Mouse (Mus musculus) liver, embryonic 15.5 days (tissue): ENCODE data around the gene Csnk1g2. TPM values are rescaled to one million over a fixed set of nuclear protein-coding genes. Genes with fewer than 3 reads are reported as not detected.
"Not testable (repeated sequence)": the region's sequence is repeated elsewhere in the genome, so short reads cannot be mapped to it uniquely, and the experiment has no call there.

Experiments used
- ATAC-seq: fragments of 200-750 bp; cut with Nextera tagmentation; 2 replicates; pipeline ENCODE4 v1.8.0; 2017; ENCODE audit warnings: moderate number of reproducible peaks, mild to moderate bottlenecking, moderate library complexity; ENCODE audit not compliant: insufficient read depth
- H3K27ac ChIP-seq: fragments of 300-500 bp; sonication (generic); replicated peaks from 2 replicates; pipeline ENCODE4 v1.5.1; 2015; ENCODE audit warnings: mild to moderate bottlenecking, inconsistent platforms
- H3K27me3 ChIP-seq: fragments of 300-500 bp; sonication (generic); 2 replicates; pipeline ENCODE4 v1.6.1; 2015; ENCODE audit warnings: mild to moderate bottlenecking, inconsistent platforms
- H3K36me3 ChIP-seq: fragments of 300-500 bp; sonication (generic); replicated peaks from 2 replicates; pipeline ENCODE4 v1.6.1; 2015; ENCODE audit warnings: moderate library complexity, mild to moderate bottlenecking, inconsistent platforms
- H3K4me1 ChIP-seq: fragments of 300-500 bp; sonication (generic); replicated peaks from 2 replicates; pipeline ENCODE4 v1.6.1; 2015; ENCODE audit warnings: inconsistent platforms
- H3K4me2 ChIP-seq: fragments of 300-500 bp; sonication (generic); 2 replicates; pipeline ENCODE4 v1.6.1; 2015; ENCODE audit warnings: moderate library complexity, mild to moderate bottlenecking, inconsistent platforms
- H3K4me3 ChIP-seq: fragments of 300-500 bp; sonication (generic); replicated peaks from 2 replicates; pipeline ENCODE4 v1.5.1; 2015; ENCODE audit warnings: mild to moderate bottlenecking, inconsistent platforms
- H3K9ac ChIP-seq: fragments of 300-500 bp; sonication (generic); 2 replicates; pipeline ENCODE4 v1.6.1; 2015; ENCODE audit warnings: moderate library complexity, mild to moderate bottlenecking, inconsistent platforms
- H3K9me3 ChIP-seq: fragments of 300-500 bp; sonication (generic); replicated peaks from 2 replicates; pipeline ENCODE4 v1.6.1; 2016; ENCODE audit warnings: inconsistent platforms
- WGBS: fragments of 180-500 bp; shearing (Covaris S2); methylation state at CpG from one replicate; pipeline ENCODE4 v1.1.7; 2015; ENCODE audit warnings: mixed read lengths; ENCODE audit not compliant: insufficient replicate concordance; 5-methylcytosine and 5-hydroxymethylcytosine counted together
- polyA plus RNA-seq: library from polyadenylated mRNA; unstranded; fragments of >200 nt; fragmentation: Nextera tagmentation; extraction: Ambion mirVana; gene quantifications from 2 replicates; pipeline ENCODE4 v1.2.1, GENCODE M21; 2015

The Csnk1g2 gene
- polyA plus RNA-seq, 1 experiment from 2014 or later: 49.7 TPM

GRCm38 (mm10) chr10:80604001-80604509 is 18.6 kb upstream of the Csnk1g2 start:
- ATAC-seq: peak; percentile 73
- Histone ChIP-seq H3K4me1 (peaks cover 79% of the 10 kb centered on the region), H3K27ac (peak overlapping the region; percentile 94), H3K9ac (peak overlapping the region; percentile 68), H3K4me3 (peak overlapping the region; percentile 73), H3K9me3 (no peaks in the 10 kb centered on the region), H3K36me3 (peaks cover 34% of the 10 kb centered on the region), H3K4me2 (peak overlapping the region; percentile 85), H3K27me3 (no peaks in the 10 kb centered on the region)
- WGBS: 26% methylated on average over 7 of the region's 7 CpGs

DNA sequence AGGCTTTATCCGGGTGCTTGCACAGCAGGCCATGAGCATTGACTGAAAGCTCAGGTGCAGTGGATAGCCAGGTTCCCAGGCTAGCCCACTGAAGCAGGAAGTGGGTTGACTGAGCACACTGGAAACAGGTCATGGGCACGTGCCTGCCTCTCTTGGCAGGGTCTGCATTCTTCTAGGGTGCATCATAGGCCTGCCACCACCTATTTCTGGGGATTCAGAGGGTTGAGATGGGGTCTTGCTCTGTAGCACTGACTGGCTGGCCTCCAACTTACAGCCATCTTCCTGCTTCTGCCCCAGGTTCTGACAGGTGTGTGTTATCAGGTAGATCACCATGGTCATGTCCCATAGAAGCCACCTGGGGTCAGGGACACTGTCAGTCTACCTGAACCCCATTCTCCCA is 17.6 kb upstream of the Csnk1g2 start:
- H3K36me3 ChIP-seq: peaks cover 43% of the 10 kb centered on the region
- no peak for ATAC-seq
- peaks cover 76% of the 10 kb centered on the region for H3K4me1 ChIP-seq
- peak overlapping the region; percentile 94 for H3K27ac ChIP-seq
- 73% methylated on average over 2 of the region's 2 CpGs for WGBS
- H3K4me3 ChIP-seq: peak overlapping the region; percentile 73; the same call in 1 of the 2 replicates
- H3K9ac ChIP-seq: peak overlapping the region; percentile 18
- no peaks in the 10 kb centered on the region for H3K9me3 ChIP-seq
- H3K27me3 ChIP-seq: no peaks in the 10 kb centered on the region
- peak overlapping the region; percentile 85 for H3K4me2 ChIP-seq

GRCm38 (mm10) chr10:80605721-80606120 is 16.9 kb upstream of the Csnk1g2 start, which contains the start of gene Gm49322:
TSS of gene Gm49322 (plus strand) at chr10:80606021.
- 65% methylated on average over 4 of the region's 4 CpGs for WGBS
- not testable (repeated sequence) for H3K27me3 ChIP-seq, ATAC-seq, H3K9me3 ChIP-seq
- H3K4me2 ChIP-seq: peak within 1 kb of the TSS; percentile 85
- peaks cover 49% of the 10 kb centered on the region for H3K36me3 ChIP-seq
- peak within 1 kb of the TSS; percentile 18 for H3K9ac ChIP-seq
- peak within 1 kb of the TSS; percentile 94 for H3K27ac ChIP-seq
- peak within 1 kb of the TSS; percentile 73; the same call in 1 of the 2 replicates for H3K4me3 ChIP-seq
- peaks cover 82% of the 10 kb centered on the region for H3K4me1 ChIP-seq

DNA sequence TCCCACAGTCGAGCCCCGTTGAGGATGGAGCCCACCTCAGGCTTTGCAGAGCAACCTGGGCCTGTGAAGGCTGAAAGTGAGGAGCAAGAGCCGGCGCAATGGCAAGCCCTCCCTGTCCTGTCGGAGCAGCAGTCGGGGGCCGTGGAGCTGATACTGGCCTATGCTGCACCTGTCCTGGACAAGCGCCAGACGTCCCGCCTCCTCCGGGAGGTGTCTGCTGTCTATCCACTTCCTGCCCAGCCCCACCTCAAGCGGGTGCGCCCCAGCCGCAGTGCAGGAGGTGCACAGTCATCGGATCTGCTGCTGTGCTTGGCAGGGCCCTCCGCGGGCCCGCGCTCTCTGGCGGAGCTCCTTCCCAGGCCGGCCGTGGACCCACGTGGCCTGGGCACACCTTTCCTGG is 16.3 kb upstream of the Csnk1g2 start:
- Histone ChIP-seq H3K27ac (no peak overlapping the region), H3K9me3 (no peaks in the 10 kb centered on the region), H3K4me1 (peaks cover 82% of the 10 kb centered on the region), H3K27me3 (no peaks in the 10 kb centered on the region), H3K4me2 (no peak overlapping the region), H3K4me3 (no peak overlapping the region), H3K36me3 (peaks cover 55% of the 10 kb centered on the region), H3K9ac (no peak overlapping the region)
- ATAC-seq: no peak
- WGBS: 81% methylated on average over 23 of the region's 23 CpGs

GRCm38 (mm10) chr10:80606737-80607350 is 15.8 kb upstream of the Csnk1g2 start:
- Histone ChIP-seq H3K4me3 (no peak overlapping the region), H3K4me1 (peaks cover 79% of the 10 kb centered on the region), H3K36me3 (peaks cover 57% of the 10 kb centered on the region), H3K9me3 (no peaks in the 10 kb centered on the region), H3K27me3 (no peaks in the 10 kb centered on the region), H3K4me2 (no peak overlapping the region), H3K27ac (no peak overlapping the region), H3K9ac (no peak overlapping the region)
- 91% methylated on average over 34 of the region's 34 CpGs for WGBS
- ATAC-seq: no peak

DNA sequence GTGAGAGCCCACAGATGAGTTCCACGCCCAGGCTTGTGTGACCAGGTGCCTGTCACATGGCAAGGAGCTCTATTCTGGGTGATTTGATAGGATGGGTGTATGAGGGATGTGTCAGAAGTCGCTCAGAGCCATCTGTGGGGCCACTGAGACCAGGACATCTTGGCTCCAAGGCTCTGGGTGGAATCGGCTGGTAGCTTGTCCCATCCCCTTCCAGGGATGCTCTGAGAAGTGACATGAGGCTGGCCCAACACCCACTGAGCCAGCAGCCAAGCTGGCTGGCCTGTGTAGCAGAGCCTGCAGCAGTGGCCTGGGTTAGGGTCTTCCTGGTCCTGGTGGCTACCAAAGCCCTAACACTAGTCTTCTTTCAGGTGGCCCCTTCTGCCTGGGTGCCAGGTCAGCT is 14.2 kb upstream of the Csnk1g2 start:
- Histone ChIP-seq H3K4me1 (peaks cover 68% of the 10 kb centered on the region), H3K27me3 (no peaks in the 10 kb centered on the region), H3K27ac (no peak overlapping the region), H3K9me3 (no peaks in the 10 kb centered on the region), H3K4me3 (no peak overlapping the region), H3K9ac (no peak overlapping the region), H3K36me3 (peaks cover 72% of the 10 kb centered on the region), H3K4me2 (no peak overlapping the region)
- 70% methylated on average over 3 of the region's 3 CpGs for WGBS
- no peak for ATAC-seq

GRCm38 (mm10) chr10:80609269-80609924 is 13.2 kb upstream of the Csnk1g2 start:
- no peaks in the 10 kb centered on the region for H3K27me3 ChIP-seq
- H3K36me3 ChIP-seq: peaks cover 81% of the 10 kb centered on the region
- no peak overlapping the region for H3K9ac ChIP-seq
- WGBS: 81% methylated on average over 10 of the region's 10 CpGs
- no peak overlapping the region for H3K4me3 ChIP-seq
- no peaks in the 10 kb centered on the region for H3K9me3 ChIP-seq
- no peak overlapping the region; the same call in 1 of the 2 replicates for H3K27ac ChIP-seq
- no peak overlapping the region for H3K4me2 ChIP-seq
- no peak for ATAC-seq
- H3K4me1 ChIP-seq: peaks cover 59% of the 10 kb centered on the region

DNA sequence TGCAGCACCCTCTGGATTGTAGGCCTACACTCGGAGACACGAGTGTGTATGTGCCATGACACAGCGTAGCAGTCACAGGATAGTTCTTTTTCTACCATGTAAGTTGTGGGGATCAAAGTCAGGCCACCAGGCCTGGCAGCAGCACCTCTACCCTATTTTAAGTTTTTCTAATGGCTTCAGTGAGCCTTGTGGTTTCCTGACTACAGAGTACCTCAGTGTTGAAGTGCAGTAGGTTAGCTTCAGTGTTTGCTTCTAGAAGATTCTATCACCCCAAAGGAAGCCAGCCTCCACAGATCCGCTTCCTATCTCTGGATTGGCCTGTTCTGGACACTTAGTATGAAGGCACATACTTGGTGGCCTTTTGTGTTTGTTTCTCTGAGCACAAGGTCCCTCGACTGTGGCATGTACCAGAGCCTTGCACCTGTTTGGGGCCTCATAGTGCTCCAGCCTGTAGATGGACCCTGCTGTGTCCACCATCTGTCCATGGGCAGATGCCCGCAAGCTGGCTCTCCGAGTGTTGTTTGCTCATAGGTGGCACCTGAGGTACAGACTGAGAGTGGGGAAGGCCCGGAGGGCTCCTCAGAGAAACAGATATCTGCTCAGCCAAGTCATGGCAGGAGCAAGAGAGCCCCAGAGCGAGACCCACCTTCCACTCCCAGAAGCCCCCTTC is 12.4 kb upstream of the Csnk1g2 start:
- H3K36me3 ChIP-seq: peaks cover 89% of the 10 kb centered on the region
- H3K4me1 ChIP-seq: peaks cover 50% of the 10 kb centered on the region
- no peak overlapping the region for H3K9ac ChIP-seq
- H3K4me3 ChIP-seq: no peak overlapping the region
- H3K27ac ChIP-seq: peak overlapping the region; percentile 45; the same call in 1 of the 2 replicates
- H3K4me2 ChIP-seq: no peak overlapping the region
- H3K27me3 ChIP-seq: no peaks in the 10 kb centered on the region
- no peaks in the 10 kb centered on the region for H3K9me3 ChIP-seq
- no peak for ATAC-seq
- WGBS: 76% methylated on average over 9 of the region's 9 CpGs

- H3K9ac ChIP-seq: no peak overlapping the region
- H3K27ac ChIP-seq: peak overlapping the region; percentile 45; the same call in 1 of the 2 replicates
- no peaks in the 10 kb centered on the region for H3K27me3 ChIP-seq
- no peak overlapping the region for H3K4me3 ChIP-seq
- WGBS: 40% methylated on average over 4 of the region's 4 CpGs
- H3K36me3 ChIP-seq: peaks cover 94% of the 10 kb centered on the region
- H3K4me1 ChIP-seq: peaks cover 47% of the 10 kb centered on the region
- H3K4me2 ChIP-seq: no peak overlapping the region
- peak; percentile 35; the same call in 1 of the 2 replicates for ATAC-seq
- no peaks in the 10 kb centered on the region for H3K9me3 ChIP-seq
Measured at GRCm38 (mm10) chr10:80611024-80611423, 11.6 kb upstream of the Csnk1g2 start.

DNA sequence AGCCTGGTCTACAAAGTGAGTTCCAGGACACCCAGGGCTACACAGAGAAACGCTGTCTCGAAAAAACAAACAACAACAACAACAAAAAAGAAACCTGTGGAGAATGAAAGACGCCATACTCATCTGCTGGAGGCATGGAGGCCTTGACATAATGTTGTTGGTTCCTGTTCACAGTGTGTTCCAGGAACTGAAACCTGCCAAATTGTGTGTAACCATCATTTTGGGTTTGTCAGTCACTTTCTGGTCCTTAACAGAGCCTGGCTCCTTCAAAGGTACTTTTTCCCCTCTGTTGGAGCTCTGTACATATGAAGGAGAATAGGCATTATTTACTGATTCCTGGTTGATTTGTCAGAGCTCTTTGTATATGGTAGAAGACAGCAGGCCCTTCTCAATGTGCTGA is 10.7 kb upstream of the Csnk1g2 start:
- WGBS: 82% methylated on average over 3 of the region's 3 CpGs
- no peaks in the 10 kb centered on the region for H3K27me3 ChIP-seq
- ATAC-seq: no peak
- H3K4me2 ChIP-seq: no peak overlapping the region
- H3K27ac ChIP-seq: no peak overlapping the region
- H3K4me3 ChIP-seq: no peak overlapping the region
- no peaks in the 10 kb centered on the region for H3K9me3 ChIP-seq
- H3K4me1 ChIP-seq: peaks cover 39% of the 10 kb centered on the region
- H3K9ac ChIP-seq: no peak overlapping the region
- peaks cover 85% of the 10 kb centered on the region for H3K36me3 ChIP-seq

DNA sequence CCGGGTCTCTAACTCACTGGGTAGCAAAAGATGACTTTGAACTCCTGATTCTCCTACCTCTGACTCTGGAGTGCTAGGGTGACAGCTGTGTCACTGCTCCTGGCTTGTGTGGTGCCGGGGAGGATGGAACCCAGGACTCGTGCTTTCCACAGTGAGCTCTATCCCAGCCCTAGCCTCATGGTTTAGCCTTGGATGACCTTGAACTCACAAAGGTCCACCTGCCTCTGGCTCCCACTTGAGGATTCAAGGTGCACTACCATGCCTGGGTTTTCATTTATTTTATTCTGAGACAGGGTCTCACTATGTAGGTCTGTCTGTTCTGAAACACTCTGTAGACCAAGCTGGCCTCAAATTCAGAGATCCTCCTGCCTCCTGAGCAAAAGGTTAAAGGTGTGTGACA is 8.8 kb upstream of the Csnk1g2 start:
- Histone ChIP-seq H3K9ac (no peak overlapping the region), H3K36me3 (peaks cover 66% of the 10 kb centered on the region), H3K27me3 (no peaks in the 10 kb centered on the region), H3K4me2 (no peak overlapping the region), H3K4me1 (peaks cover 28% of the 10 kb centered on the region), H3K4me3 (no peak overlapping the region), H3K9me3 (no peaks in the 10 kb centered on the region), H3K27ac (no peak overlapping the region)
- no peak for ATAC-seq
- 67% methylated on average over 3 of the region's 3 CpGs for WGBS
